Mouse (Mus musculus) stomach, postnatal 0 days (tissue): ENCODE results near the gene Atat1. TPM values are rescaled to one million over a fixed set of nuclear protein-coding genes. Genes with fewer than 3 reads are reported as not detected.

Experiments
- ATAC-seq: fragments of 200-750 bp; cut with Nextera tagmentation; 2 replicates; pipeline ENCODE4 v1.8.0; 2017; ENCODE audit not compliant: low FRiP score, low TSS enrichment
- DNase-seq: peaks from one replicate; pipeline ENCODE4 v3.0.0-alpha.2; 2016; ENCODE audit warnings: low spot score
- H3K27ac ChIP-seq: fragments of 300-500 bp; sonication (generic); replicated peaks from 2 replicates; pipeline ENCODE4 v1.5.1; 2014; ENCODE audit warnings: mild to moderate bottlenecking, control low read depth
- H3K27me3 ChIP-seq: fragments of 300-500 bp; sonication (generic); 2 replicates; pipeline ENCODE4 v1.6.1; 2014; ENCODE audit warnings: low read length; ENCODE audit not compliant: control insufficient read depth, insufficient read depth
- H3K36me3 ChIP-seq: fragments of 300-500 bp; sonication (generic); 2 replicates; pipeline ENCODE4 v1.6.1; 2014; ENCODE audit warnings: low read length, mixed read lengths; ENCODE audit not compliant: control insufficient read depth, insufficient read depth
- H3K4me1 ChIP-seq: fragments of 300-500 bp; sonication (generic); replicated peaks from 2 replicates; pipeline ENCODE4 v1.6.1; 2014; ENCODE audit warnings: antibody characterized with exemption; ENCODE audit not compliant: control insufficient read depth, insufficient read depth
- H3K4me2 ChIP-seq: fragments of 300-500 bp; sonication (generic); replicated peaks from 2 replicates; pipeline ENCODE4 v1.6.1; 2014; ENCODE audit warnings: low read depth, mild to moderate bottlenecking, control low read depth, moderate library complexity
- H3K4me3 ChIP-seq: fragments of 300-500 bp; sonication (generic); 2 replicates; pipeline ENCODE4 v1.5.1; 2014; ENCODE audit warnings: low read depth, low read length, control low read depth
- H3K9ac ChIP-seq: fragments of 300-500 bp; sonication (generic); 2 replicates; pipeline ENCODE4 v1.6.1; 2014; ENCODE audit warnings: mild to moderate bottlenecking, low read length, control low read depth, mixed read lengths
- H3K9me3 ChIP-seq: fragments of 300-500 bp; sonication (generic); 2 replicates; pipeline ENCODE4 v1.6.1; 2016; ENCODE audit warnings: low read length; ENCODE audit not compliant: control insufficient read depth
- CTCF ChIP-seq: IDR thresholded peaks from 2 replicates; pipeline ENCODE4 v1.5.1; 2016; ENCODE audit warnings: antibody characterized with exemption, low read depth, mild to moderate bottlenecking, moderate library complexity
- EP300 ChIP-seq: optimal IDR thresholded peaks from 2 replicates; pipeline ENCODE3; 2016; ENCODE audit warnings: antibody characterized with exemption
- WGBS: fragments of 180-500 bp; shearing (Covaris S2); extraction: QIAGEN DNeasy Blood & Tissue Kit; methylation state at CpG from one replicate; pipeline ENCODE4 v1.1.7; 2014; 5-methylcytosine and 5-hydroxymethylcytosine counted together
- polyA plus RNA-seq: library from polyadenylated mRNA; unstranded; fragments of >200 nt; fragmentation: Nextera tagmentation; extraction: Ambion mirVana; gene quantifications from 2 replicates; pipeline ENCODE4 v1.2.1, GENCODE M21; 2015

Gene Atat1
- polyA plus RNA-seq, 1 experiment from 2014 or later, result 12.7 TPM

DNA sequence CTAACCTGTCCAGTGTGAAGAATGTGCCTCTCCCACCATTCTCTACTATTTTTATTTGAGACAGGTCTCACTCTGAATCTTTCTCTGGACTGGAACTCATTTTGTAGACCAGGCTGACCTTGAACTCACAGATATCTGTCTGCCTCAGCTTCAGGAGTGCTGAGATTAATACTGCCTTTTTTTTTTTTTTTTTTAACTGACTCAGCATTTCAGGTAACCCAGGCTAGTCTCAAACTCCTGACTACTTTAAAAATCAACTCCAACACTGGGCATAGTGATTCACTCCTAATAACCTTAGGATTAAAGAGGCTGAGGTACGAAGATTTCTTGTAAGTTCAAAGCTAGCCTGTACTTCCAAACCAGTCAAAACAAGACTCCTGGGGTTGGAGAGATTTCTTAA lies 4.3 kb downstream of the Atat1 start:
- H3K36me3 ChIP-seq, result 0 out of 2 replicates have a peak, but pooled peaks cover 3% of the 10 kb centered on the region
- DNase-seq (no peak), ATAC-seq (no peak)
- no peaks in the 10 kb centered on the region for H3K27me3 ChIP-seq
- no peaks in the 10 kb centered on the region for H3K9me3 ChIP-seq
- H3K4me2 ChIP-seq, result no peak overlapping the region
- H3K27ac ChIP-seq, result no peak overlapping the region
- TF ChIP-seq EP300 (no peak), CTCF (no peak)
- H3K9ac ChIP-seq, result no peak overlapping the region
- WGBS, result 94% methylated on average over 1 of the region's 1 CpGs
- no peaks in the 10 kb centered on the region for H3K4me1 ChIP-seq
- H3K4me3 ChIP-seq, result no peak overlapping the region

DNA sequence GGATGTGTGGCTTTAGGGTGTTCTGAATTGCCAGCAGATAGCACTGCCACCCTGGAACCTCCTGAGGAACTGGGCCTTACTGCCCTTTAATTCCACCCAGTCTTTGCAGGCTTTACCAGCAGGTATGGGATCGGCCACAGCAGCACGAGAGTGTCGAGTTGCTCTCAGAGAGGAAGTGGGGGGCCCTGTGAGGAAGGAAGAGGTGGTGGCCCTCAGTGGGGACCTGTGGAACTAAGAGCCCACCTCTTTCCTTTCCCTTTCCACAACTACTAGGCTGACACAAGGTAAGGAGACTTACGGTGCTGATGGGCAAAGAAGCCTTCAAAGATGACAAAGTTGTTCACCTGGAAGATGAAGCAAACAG lies 5.9 kb downstream of the Atat1 start:
- TF ChIP-seq CTCF (no peak), EP300 (no peak)
- ATAC-seq (no peak), DNase-seq (no peak)
- H3K9me3 ChIP-seq, result no peaks in the 10 kb centered on the region
- H3K27me3 ChIP-seq, result no peaks in the 10 kb centered on the region
- H3K27ac ChIP-seq, result no peak overlapping the region
- H3K9ac ChIP-seq, result no peak overlapping the region
- H3K36me3 ChIP-seq, result 0 out of 2 replicates have a peak, but pooled peaks cover 3% of the 10 kb centered on the region
- H3K4me2 ChIP-seq, result no peak overlapping the region
- H3K4me1 ChIP-seq, result no peaks in the 10 kb centered on the region
- H3K4me3 ChIP-seq, result no peak overlapping the region
- 65% methylated on average over 4 of the region's 4 CpGs for WGBS

DNA sequence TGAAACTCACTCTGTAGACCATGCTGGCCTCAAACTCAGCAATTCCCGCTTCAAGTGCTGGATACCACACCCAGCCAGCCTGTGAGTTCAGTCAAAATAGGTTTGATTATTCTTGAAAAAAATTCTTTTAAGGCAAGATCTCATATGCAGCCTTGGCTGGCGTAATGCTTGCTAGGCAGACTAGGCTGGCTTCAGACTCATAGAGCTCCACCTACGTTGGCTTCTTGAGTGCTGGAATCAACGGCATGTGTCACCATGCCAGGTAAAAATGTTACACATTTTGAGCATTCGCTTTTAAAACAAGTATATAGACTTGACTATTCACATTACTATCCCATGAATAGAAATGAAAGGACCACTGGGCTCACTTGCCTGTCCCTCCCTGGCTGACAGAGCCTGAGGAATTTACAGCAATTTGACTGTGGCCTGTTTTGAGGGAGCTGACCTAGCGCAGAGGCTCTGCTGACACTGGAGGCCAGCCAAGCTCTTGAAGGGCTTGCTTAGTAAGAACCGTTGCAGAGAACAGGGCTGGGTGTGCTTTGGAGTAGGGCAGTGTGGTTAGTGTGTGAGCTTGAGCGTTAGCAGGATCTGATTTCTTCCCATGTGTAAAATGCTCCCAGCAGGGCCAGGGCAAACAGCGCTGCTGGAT lies 6.4 kb downstream of the Atat1 start:
- no peak for ATAC-seq
- TF ChIP-seq EP300, result no peak
- no peak for TF ChIP-seq CTCF
- no peaks in the 10 kb centered on the region for H3K4me1 ChIP-seq
- 85% methylated on average over 9 of the region's 9 CpGs for WGBS
- no peaks in the 10 kb centered on the region for H3K9me3 ChIP-seq
- no peak overlapping the region for H3K9ac ChIP-seq
- 0 out of 2 replicates have a peak, but pooled peaks cover 3% of the 10 kb centered on the region for H3K36me3 ChIP-seq
- no peaks in the 10 kb centered on the region for H3K27me3 ChIP-seq
- no peak for DNase-seq
- H3K4me2 ChIP-seq, result no peak overlapping the region
- H3K4me3 ChIP-seq, result no peak overlapping the region
- no peak overlapping the region for H3K27ac ChIP-seq

DNA sequence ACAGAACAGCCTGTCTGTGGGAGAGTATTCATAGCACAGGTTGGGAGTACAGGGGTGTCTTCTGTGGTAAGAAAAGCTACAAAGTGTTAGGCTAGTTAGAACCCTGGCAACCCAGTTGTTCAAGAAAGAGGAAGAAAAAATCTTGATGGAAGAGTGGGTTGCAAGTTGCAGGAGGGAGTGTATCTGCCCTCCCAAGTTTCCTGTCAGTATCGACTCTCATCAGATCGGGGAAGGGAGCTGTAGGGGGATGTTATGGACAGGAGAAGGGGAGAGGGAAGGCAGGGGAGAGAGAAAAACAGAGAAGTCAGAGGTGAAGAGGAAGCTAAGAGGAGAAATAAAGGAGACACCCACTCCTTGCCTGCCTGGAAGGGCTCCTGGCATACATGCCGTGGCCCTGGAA lies 9.2 kb downstream of the Atat1 start:
- ATAC-seq, result no peak

DNA sequence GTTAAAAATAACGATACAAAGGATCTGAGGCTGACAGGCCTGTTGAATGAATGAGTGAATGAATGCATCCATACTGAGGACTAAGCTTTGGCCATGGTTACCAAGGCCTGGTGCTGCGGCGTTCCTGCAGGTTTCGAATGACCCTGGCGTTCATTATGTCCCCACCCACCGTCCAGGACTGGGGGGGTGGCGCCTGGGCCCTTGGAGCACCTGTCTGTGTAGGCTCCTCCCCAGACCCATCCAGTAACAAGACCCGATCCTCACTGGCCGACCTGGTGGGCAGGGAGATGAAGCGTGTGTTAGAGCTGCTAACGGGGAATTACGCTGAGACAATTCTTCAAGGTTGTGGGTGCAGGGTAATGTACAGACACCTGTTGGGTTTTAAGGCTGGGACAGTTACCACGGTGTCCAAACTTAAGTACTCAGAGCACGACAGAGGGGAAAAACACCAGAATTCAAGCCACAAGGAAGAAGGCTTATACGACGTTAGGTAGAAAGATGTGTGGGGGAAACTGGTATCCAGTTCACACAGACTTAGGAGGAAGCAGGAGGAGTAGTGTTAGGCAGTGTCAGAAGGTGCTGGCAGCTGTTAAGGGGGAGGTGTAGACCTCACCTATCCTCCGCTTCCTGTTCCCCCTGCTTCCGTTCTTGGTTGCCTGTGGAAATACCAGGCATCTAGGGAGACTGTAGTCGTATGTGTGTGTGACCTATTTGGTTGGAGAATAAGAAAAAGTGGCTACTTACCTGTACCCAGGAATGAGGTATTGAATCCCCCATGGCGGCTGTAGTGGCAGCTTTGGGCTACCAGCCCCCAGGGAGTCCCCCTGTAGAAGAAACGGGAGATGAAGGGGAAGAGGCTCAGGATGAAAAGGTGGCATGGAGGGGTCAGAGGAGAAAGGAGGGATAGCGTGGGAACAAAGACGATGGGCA lies 12.0 kb downstream of the Atat1 start:
- no peak for TF ChIP-seq EP300
- no peak for TF ChIP-seq CTCF
- no peak for DNase-seq
- no peaks in the 10 kb centered on the region for H3K27me3 ChIP-seq

More for the DNA sequence above, 9.2 kb downstream of the Atat1 start:
- H3K27ac ChIP-seq, result no peak overlapping the region
- H3K9ac ChIP-seq, result no peak overlapping the region
- H3K27me3 ChIP-seq, result no peaks in the 10 kb centered on the region
- no peak for DNase-seq
- H3K4me1 ChIP-seq, result no peaks in the 10 kb centered on the region; the same call in 1 of the 2 replicates
- 0 out of 2 replicates have a peak, but pooled peaks cover 3% of the 10 kb centered on the region for H3K36me3 ChIP-seq
- no peaks in the 10 kb centered on the region for H3K9me3 ChIP-seq
- no peak overlapping the region for H3K4me3 ChIP-seq
- TF ChIP-seq EP300, result no peak
- TF ChIP-seq CTCF, result no peak
- 87% methylated on average over 3 of the region's 3 CpGs for WGBS
- no peak overlapping the region for H3K4me2 ChIP-seq

More for the DNA sequence above, 12.0 kb downstream of the Atat1 start:
- WGBS, result 36% methylated on average over 23 of the region's 23 CpGs
- H3K27ac ChIP-seq, result no peak overlapping the region
- H3K9me3 ChIP-seq, result no peaks in the 10 kb centered on the region
- no peak overlapping the region for H3K4me3 ChIP-seq
- H3K9ac ChIP-seq, result peak overlapping the region; percentile 51; the same call in 1 of the 2 replicates
- H3K36me3 ChIP-seq, result peaks cover 4% of the 10 kb centered on the region; the same call in 1 of the 2 replicates
- peak; percentile 51 for ATAC-seq
- peak overlapping the region; percentile 99 for H3K4me2 ChIP-seq
- H3K4me1 ChIP-seq, result no peaks in the 10 kb centered on the region; the same call in 1 of the 2 replicates
